Mouse (Mus musculus) bone marrow, adult 2 months (tissue): Measurements from ENCODE around the gene Rab3a.

ENCODE experiments used
- CTCF ChIP-seq: fragments of 200-500 bp; IDR thresholded peaks from 2 replicates; pipeline ENCODE4 v1.5.1; 2011; ENCODE audit warnings: low read length, control low read depth; ENCODE audit not compliant: control insufficient read depth, insufficient read depth
- POLR2A ChIP-seq: fragments of 200-500 bp; IDR thresholded peaks from 2 replicates; pipeline ENCODE4 v1.6.1; 2011; ENCODE audit warnings: low read depth, mild to moderate bottlenecking, control low read depth, low read length, borderline replicate concordance; ENCODE audit not compliant: control insufficient read depth

GRCm38 (mm10) chr8:70787941-70788667, 33.6 kb downstream of the Rab3a start:
- TF ChIP-seq POLR2A (no peak), CTCF (no peak)
